Mouse (Mus musculus) liver, embryonic 11.5 days (tissue): ENCODE data around the gene Acd. TPM values are rescaled to one million over a fixed set of nuclear protein-coding genes. Genes with fewer than 3 reads are reported as not detected.

ENCODE experiments used
- polyA plus RNA-seq: library from polyadenylated mRNA; unstranded; fragments of >200 nt; fragmentation: Nextera tagmentation; extraction: Ambion mirVana; gene quantifications from 2 replicates; pipeline ENCODE4 v1.2.1, GENCODE M21; 2014

Gene Acd
- polyA plus RNA-seq, 1 experiment from 2014 or later = 47.8 TPM

Other genes with a start within 250 kb of the Acd start
- gene Tppp3, start 229.6 kb downstream of the Acd start, polyA plus RNA-seq = 3.1 and 3.2 TPM in 2 replicates
- 6.4 and 8.9 TPM in 2 replicates for gene Zdhhc1, start 204.2 kb downstream of the Acd start, polyA plus RNA-seq
- 13.8 and 16.4 TPM in 2 replicates for gene Hsd11b2, start 182.3 kb downstream of the Acd start, polyA plus RNA-seq
- gene Atp6v0d1, start 135.1 kb downstream of the Acd start, polyA plus RNA-seq = 74.2 and 76.3 TPM in 2 replicates
- gene Ripor1, start 95.8 kb downstream of the Acd start, polyA plus RNA-seq = 31.4 and 33.0 TPM in 2 replicates
- 79.0 and 83.2 TPM in 2 replicates for gene Ctcf, start 64.5 kb downstream of the Acd start, polyA plus RNA-seq
- 0.53 TPM in 1 of 2 replicates, not detected in the other for gene Agrp, start 63.7 kb downstream of the Acd start, polyA plus RNA-seq
- gene Carmil2, start 14.8 kb downstream of the Acd start, polyA plus RNA-seq = 0.82 and 0.90 TPM in 2 replicates
- gene Pard6a, start within 50 bp of the Acd start, polyA plus RNA-seq = 12.8 and 18.2 TPM in 2 replicates
- 0.26 TPM in 1 of 2 replicates, not detected in the other for gene 4933405L10Rik, start 6.6 kb upstream of the Acd start, polyA plus RNA-seq
- 22.3 and 23.6 TPM in 2 replicates for gene Enkd1, start 7.1 kb upstream of the Acd start, polyA plus RNA-seq
- gene Gfod2, start 57.6 kb upstream of the Acd start, polyA plus RNA-seq = 9.0 and 10.7 TPM in 2 replicates
- gene Ranbp10, start 126.2 kb upstream of the Acd start, polyA plus RNA-seq = 20.2 and 22.0 TPM in 2 replicates
- 0.12 TPM in 1 of 2 replicates, not detected in the other for gene Tsnaxip1, start 126.6 kb upstream of the Acd start, polyA plus RNA-seq
- 37.0 and 37.5 TPM in 2 replicates for gene Cenpt, start 152.2 kb upstream of the Acd start, polyA plus RNA-seq
- 62.0 and 66.5 TPM in 2 replicates for gene Thap11, start 154.0 kb upstream of the Acd start, polyA plus RNA-seq
- 304 and 312 TPM in 2 replicates for gene Nutf2, start 159.5 kb upstream of the Acd start, polyA plus RNA-seq
- gene Edc4, start 179.8 kb upstream of the Acd start, polyA plus RNA-seq = 43.7 and 47.5 TPM in 2 replicates
- gene Nrn1l, start 192.5 kb upstream of the Acd start, polyA plus RNA-seq = not detected in 2 replicates
- 21.4 and 22.8 TPM in 2 replicates for gene Pskh1, start 199.3 kb upstream of the Acd start, polyA plus RNA-seq
- gene Ctrl, start 232.8 kb upstream of the Acd start, polyA plus RNA-seq = 1.9 and 3.0 TPM in 2 replicates
- 142 and 160 TPM in 2 replicates for gene Psmb10, start 237.3 kb upstream of the Acd start, polyA plus RNA-seq
- 32.1 and 32.7 TPM in 2 replicates for gene Lcat, start 242.3 kb upstream of the Acd start, polyA plus RNA-seq